Mouse (Mus musculus): ENCODE measurements around the gene Mitf. TPM values are rescaled to one million over a fixed set of nuclear protein-coding genes. Genes with fewer than 3 reads are reported as not detected.

Mitf gene
- polyA plus RNA-seq, 1 experiment from 2014 or later = 2.2 TPM

- H3K36me3 ChIP-seq (replicated peaks; ENCODE audit: control insufficient read depth, insufficient read depth, low read depth, low read length) = no peaks in the 10 kb centered on the region
- no peaks in the 10 kb centered on the region for H3K9me3 ChIP-seq (replicated peaks; ENCODE audit: control insufficient read depth, low read length)
- 29% methylated on average over 5 of the region's 5 CpGs for WGBS
- no peak for ATAC-seq (replicated peaks; ENCODE audit: insufficient number of reproducible peaks, low FRiP score, low TSS enrichment, low read depth)
- peaks cover 3% of the 10 kb centered on the region; the same call in 1 of the 2 replicates for H3K4me1 ChIP-seq (ENCODE audit: control insufficient read depth, insufficient read depth, low read length)
- H3K27ac ChIP-seq (replicated peaks; ENCODE audit: low read depth, low read length) = no peak overlapping the region
- H3K4me3 ChIP-seq (ENCODE audit: low read depth, low read length) = peak overlapping the region; percentile 54; the same call in 1 of the 2 replicates
- no peaks in the 10 kb centered on the region for H3K27me3 ChIP-seq (ENCODE audit: control insufficient read depth, insufficient read depth, low read length)
- DNase-seq (ENCODE audit: low spot score) = peak; percentile 58
- peak overlapping the region; percentile 47; the same call in 1 of the 2 replicates for H3K4me2 ChIP-seq (ENCODE audit: low read depth, low read length)
- no peak overlapping the region for H3K9ac ChIP-seq (replicated peaks; ENCODE audit: low read length)
Observed at GRCm38 (mm10) chr6:97806051-97806450, 801 bp upstream of the Mitf start.

GRCm38 (mm10) chr6:97814191-97814590 lies 7.3 kb downstream of the Mitf start:
- Histone ChIP-seq H3K27ac (replicated peaks; ENCODE audit: low read depth, low read length) (no peak overlapping the region), H3K9ac (replicated peaks; ENCODE audit: low read length) (no peak overlapping the region), H3K27me3 (ENCODE audit: control insufficient read depth, insufficient read depth, low read length) (no peaks in the 10 kb centered on the region), H3K4me2 (ENCODE audit: low read depth, low read length) (no peak overlapping the region), H3K4me3 (ENCODE audit: low read depth, low read length) (no peak overlapping the region), H3K36me3 (replicated peaks; ENCODE audit: control insufficient read depth, insufficient read depth, low read depth, low read length) (no peaks in the 10 kb centered on the region), H3K4me1 (ENCODE audit: control insufficient read depth, insufficient read depth, low read length) (no peaks in the 10 kb centered on the region), H3K9me3 (replicated peaks; ENCODE audit: control insufficient read depth, low read length) (no peaks in the 10 kb centered on the region)
- ATAC-seq (replicated peaks; ENCODE audit: insufficient number of reproducible peaks, low FRiP score, low TSS enrichment, low read depth) (no peak), DNase-seq (ENCODE audit: low spot score) (no peak)
- WGBS = 46% methylated on average over 4 of the region's 4 CpGs

DNA sequence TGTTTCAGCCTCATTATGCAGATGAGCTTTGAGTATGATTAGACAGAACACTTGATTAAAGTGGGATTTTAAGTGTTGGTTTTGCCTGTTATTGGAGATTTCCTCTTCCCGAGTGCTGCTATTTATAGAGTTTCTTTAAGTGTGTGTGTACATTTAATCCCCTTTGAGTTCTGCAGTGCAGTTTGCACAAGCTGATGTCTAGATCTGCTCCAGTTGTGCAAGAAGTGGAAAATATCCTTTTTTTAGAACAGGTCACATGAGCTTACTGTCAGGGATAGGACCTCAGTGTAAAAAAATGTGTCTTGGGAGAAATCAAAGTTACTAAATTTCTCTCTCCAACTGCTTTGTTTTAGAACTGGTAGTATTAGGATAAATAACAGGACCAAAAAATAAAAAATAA lies 8.9 kb downstream of the Mitf start:
- Histone ChIP-seq H3K4me1 (ENCODE audit: control insufficient read depth, insufficient read depth, low read length) (no peaks in the 10 kb centered on the region), H3K36me3 (replicated peaks; ENCODE audit: control insufficient read depth, insufficient read depth, low read depth, low read length) (no peaks in the 10 kb centered on the region), H3K27ac (replicated peaks; ENCODE audit: low read depth, low read length) (no peak overlapping the region), H3K27me3 (ENCODE audit: control insufficient read depth, insufficient read depth, low read length) (no peaks in the 10 kb centered on the region), H3K4me3 (ENCODE audit: low read depth, low read length) (no peak overlapping the region), H3K9me3 (replicated peaks; ENCODE audit: control insufficient read depth, low read length) (no peaks in the 10 kb centered on the region), H3K4me2 (ENCODE audit: low read depth, low read length) (no peak overlapping the region), H3K9ac (replicated peaks; ENCODE audit: low read length) (no peak overlapping the region)
- DNase-seq (ENCODE audit: low spot score) (no peak), ATAC-seq (replicated peaks; ENCODE audit: insufficient number of reproducible peaks, low FRiP score, low TSS enrichment, low read depth) (no peak)
- 32% methylated on average over 1 of the region's 1 CpGs for WGBS

GRCm38 (mm10) chr6:97816806-97817205 lies 10.0 kb downstream of the Mitf start:
- H3K4me2 ChIP-seq (ENCODE audit: low read depth, low read length) = no peak overlapping the region
- no peaks in the 10 kb centered on the region for H3K9me3 ChIP-seq (replicated peaks; ENCODE audit: control insufficient read depth, low read length)
- H3K9ac ChIP-seq (replicated peaks; ENCODE audit: low read length) = no peak overlapping the region
- no peaks in the 10 kb centered on the region for H3K27me3 ChIP-seq (ENCODE audit: control insufficient read depth, insufficient read depth, low read length)
- H3K27ac ChIP-seq (replicated peaks; ENCODE audit: low read depth, low read length) = no peak overlapping the region
- H3K36me3 ChIP-seq (replicated peaks; ENCODE audit: control insufficient read depth, insufficient read depth, low read depth, low read length) = no peaks in the 10 kb centered on the region
- WGBS = 76% methylated on average over 1 of the region's 1 CpGs
- DNase-seq (ENCODE audit: low spot score) (no peak), ATAC-seq (replicated peaks; ENCODE audit: insufficient number of reproducible peaks, low FRiP score, low TSS enrichment, low read depth) (no peak)
- no peak overlapping the region for H3K4me3 ChIP-seq (ENCODE audit: low read depth, low read length)
- no peaks in the 10 kb centered on the region for H3K4me1 ChIP-seq (ENCODE audit: control insufficient read depth, insufficient read depth, low read length)

GRCm38 (mm10) chr6:97818128-97818527 lies 11.3 kb downstream of the Mitf start:
- H3K4me3 ChIP-seq (ENCODE audit: low read depth, low read length) = no peak overlapping the region
- H3K9me3 ChIP-seq (replicated peaks; ENCODE audit: control insufficient read depth, low read length) = no peaks in the 10 kb centered on the region
- WGBS = 58% methylated on average over 6 of the region's 6 CpGs
- H3K9ac ChIP-seq (replicated peaks; ENCODE audit: low read length) = no peak overlapping the region
- no peaks in the 10 kb centered on the region for H3K36me3 ChIP-seq (replicated peaks; ENCODE audit: control insufficient read depth, insufficient read depth, low read depth, low read length)
- H3K4me2 ChIP-seq (ENCODE audit: low read depth, low read length) = no peak overlapping the region
- DNase-seq (ENCODE audit: low spot score) = no peak
- no peaks in the 10 kb centered on the region for H3K4me1 ChIP-seq (ENCODE audit: control insufficient read depth, insufficient read depth, low read length)
- H3K27ac ChIP-seq (replicated peaks; ENCODE audit: low read depth, low read length) = no peak overlapping the region
- H3K27me3 ChIP-seq (ENCODE audit: control insufficient read depth, insufficient read depth, low read length) = no peaks in the 10 kb centered on the region
- ATAC-seq (replicated peaks; ENCODE audit: insufficient number of reproducible peaks, low FRiP score, low TSS enrichment, low read depth) = no peak

- Histone ChIP-seq H3K9ac (replicated peaks; ENCODE audit: low read length) (no peak overlapping the region), H3K4me1 (ENCODE audit: control insufficient read depth, insufficient read depth, low read length) (no peaks in the 10 kb centered on the region), H3K4me3 (ENCODE audit: low read depth, low read length) (no peak overlapping the region), H3K36me3 (replicated peaks; ENCODE audit: control insufficient read depth, insufficient read depth, low read depth, low read length) (no peaks in the 10 kb centered on the region), H3K9me3 (replicated peaks; ENCODE audit: control insufficient read depth, low read length) (no peaks in the 10 kb centered on the region), H3K27ac (replicated peaks; ENCODE audit: low read depth, low read length) (no peak overlapping the region), H3K27me3 (ENCODE audit: control insufficient read depth, insufficient read depth, low read length) (no peaks in the 10 kb centered on the region), H3K4me2 (ENCODE audit: low read depth, low read length) (no peak overlapping the region)
- no peak for ATAC-seq (replicated peaks; ENCODE audit: insufficient number of reproducible peaks, low FRiP score, low TSS enrichment, low read depth)
- 57% methylated on average over 5 of the region's 5 CpGs for WGBS
- DNase-seq (ENCODE audit: low spot score) = no peak
Observed at GRCm38 (mm10) chr6:97818948-97819347, 12.1 kb downstream of the Mitf start.

DNA sequence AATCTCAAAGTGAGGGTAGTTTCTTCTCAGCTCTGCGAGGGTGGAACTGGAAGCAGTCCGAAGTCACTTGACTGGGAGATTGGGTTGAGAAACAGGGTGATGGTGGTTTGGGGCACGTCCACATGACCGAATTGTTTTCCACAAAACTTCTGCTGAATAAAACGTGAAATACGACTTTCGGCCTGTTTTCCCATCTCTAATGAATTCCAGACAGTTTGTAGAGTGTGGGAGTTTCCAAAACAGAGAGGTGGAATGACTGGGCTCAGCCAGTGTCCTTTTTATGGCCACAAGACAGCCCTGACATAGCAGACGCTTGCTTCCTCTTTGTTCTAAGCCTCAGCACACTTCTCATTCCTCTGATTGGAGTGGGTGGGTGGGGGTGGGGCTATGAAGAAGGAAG lies 13.7 kb downstream of the Mitf start:
- WGBS = 64% methylated on average over 8 of the region's 8 CpGs
- Histone ChIP-seq H3K9me3 (replicated peaks; ENCODE audit: control insufficient read depth, low read length) (no peaks in the 10 kb centered on the region), H3K27me3 (ENCODE audit: control insufficient read depth, insufficient read depth, low read length) (no peaks in the 10 kb centered on the region), H3K9ac (replicated peaks; ENCODE audit: low read length) (no peak overlapping the region), H3K4me1 (ENCODE audit: control insufficient read depth, insufficient read depth, low read length) (no peaks in the 10 kb centered on the region), H3K4me2 (ENCODE audit: low read depth, low read length) (no peak overlapping the region), H3K36me3 (replicated peaks; ENCODE audit: control insufficient read depth, insufficient read depth, low read depth, low read length) (no peaks in the 10 kb centered on the region), H3K27ac (replicated peaks; ENCODE audit: low read depth, low read length) (no peak overlapping the region), H3K4me3 (ENCODE audit: low read depth, low read length) (no peak overlapping the region)
- ATAC-seq (replicated peaks; ENCODE audit: insufficient number of reproducible peaks, low FRiP score, low TSS enrichment, low read depth) = no peak
- peak; percentile 11 for DNase-seq (ENCODE audit: low spot score)

DNA sequence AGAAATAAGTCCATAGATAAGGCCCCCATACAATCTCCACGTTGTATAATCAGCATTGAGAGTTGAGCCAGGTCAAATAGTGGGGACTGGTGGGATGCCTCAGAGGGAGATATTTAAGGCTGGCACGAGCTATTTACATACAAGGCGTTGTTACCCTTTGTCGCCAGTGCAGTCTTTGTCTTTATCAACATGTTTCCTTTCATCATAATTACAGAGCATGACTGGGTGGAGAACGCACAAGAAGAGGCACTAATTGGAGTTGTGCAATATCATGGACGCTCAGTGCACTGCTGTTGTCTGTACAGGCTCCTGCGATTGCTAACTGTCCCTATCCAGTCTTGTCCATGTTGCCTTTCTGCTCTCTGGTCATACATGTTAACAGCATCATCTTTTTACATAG lies 15.0 kb downstream of the Mitf start:
- no peak for ATAC-seq (replicated peaks; ENCODE audit: insufficient number of reproducible peaks, low FRiP score, low TSS enrichment, low read depth)
- 92% methylated on average over 7 of the region's 7 CpGs for WGBS

More for the DNA sequence above, 15.0 kb downstream of the Mitf start:
- no peaks in the 10 kb centered on the region for H3K9me3 ChIP-seq (replicated peaks; ENCODE audit: control insufficient read depth, low read length)
- H3K9ac ChIP-seq (replicated peaks; ENCODE audit: low read length) = no peak overlapping the region
- no peak overlapping the region for H3K4me3 ChIP-seq (ENCODE audit: low read depth, low read length)
- H3K36me3 ChIP-seq (replicated peaks; ENCODE audit: control insufficient read depth, insufficient read depth, low read depth, low read length) = no peaks in the 10 kb centered on the region
- no peak overlapping the region for H3K4me2 ChIP-seq (ENCODE audit: low read depth, low read length)
- no peaks in the 10 kb centered on the region for H3K27me3 ChIP-seq (ENCODE audit: control insufficient read depth, insufficient read depth, low read length)
- no peak overlapping the region for H3K27ac ChIP-seq (replicated peaks; ENCODE audit: low read depth, low read length)
- H3K4me1 ChIP-seq (ENCODE audit: control insufficient read depth, insufficient read depth, low read length) = no peaks in the 10 kb centered on the region
- DNase-seq (ENCODE audit: low spot score) = no peak
